Mouse (Mus musculus) liver, postnatal 0 days (tissue): ENCODE results near the gene Dnajc5.

Source experiments
- CTCF ChIP-seq: sonication (generic); IDR thresholded peaks from 2 replicates; pipeline ENCODE4 v1.5.1; 2016; ENCODE audit warnings: antibody characterized with exemption, low read depth
- EP300 ChIP-seq: IDR thresholded peaks from 2 replicates; pipeline ENCODE4 v1.6.1; 2016; ENCODE audit warnings: antibody characterized with exemption, low read depth, mild to moderate bottlenecking

DNA sequence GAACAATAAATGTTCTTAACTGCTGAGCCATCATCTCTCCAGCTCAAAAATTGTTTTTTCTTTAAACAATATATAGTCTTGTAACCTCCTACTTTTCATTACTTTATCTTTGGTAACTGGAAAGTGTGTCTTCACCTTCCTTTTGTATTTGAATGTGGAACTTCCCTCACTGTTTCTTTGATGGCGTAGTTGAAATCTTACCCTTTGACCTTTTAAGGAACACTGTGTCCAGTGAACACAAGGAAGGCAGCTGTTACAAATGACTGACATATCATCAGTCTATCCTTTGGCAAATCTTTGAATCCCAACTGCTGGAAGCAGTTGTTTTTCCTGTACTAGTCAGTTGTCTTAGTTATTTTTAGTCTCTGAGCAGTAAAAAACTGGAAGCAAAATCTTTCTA, 8.8 kb downstream of the Dnajc5 start:
- TF ChIP-seq CTCF (no peak), EP300 (no peak)
